Mouse (Mus musculus) liver, postnatal 0 days (tissue): ENCODE results near the gene Hist3h2ba.

Source experiments
- CTCF ChIP-seq: sonication (generic); IDR thresholded peaks from 2 replicates; pipeline ENCODE4 v1.5.1; 2016; ENCODE audit warnings: antibody characterized with exemption, low read depth
- EP300 ChIP-seq: IDR thresholded peaks from 2 replicates; pipeline ENCODE4 v1.6.1; 2016; ENCODE audit warnings: antibody characterized with exemption, low read depth, mild to moderate bottlenecking

- TF ChIP-seq CTCF (no peak), EP300 (no peak)
Measured at GRCm38 (mm10) chr11:58997541-58997940, 48.8 kb downstream of the Hist3h2ba start.
